Mouse (Mus musculus) lung, postnatal 36 days (tissue): ENCODE measurements around the gene Thoc3.
"Not testable (repeated sequence)": the region's sequence is repeated elsewhere in the genome, so short reads cannot be mapped to it uniquely, and the experiment has no call there.

Experiments used
- DNase-seq: peaks from one replicate; pipeline ENCODE4 v3.0.0; 2022; ENCODE audit warnings: mixed read lengths

Gene Thoc3

DNA sequence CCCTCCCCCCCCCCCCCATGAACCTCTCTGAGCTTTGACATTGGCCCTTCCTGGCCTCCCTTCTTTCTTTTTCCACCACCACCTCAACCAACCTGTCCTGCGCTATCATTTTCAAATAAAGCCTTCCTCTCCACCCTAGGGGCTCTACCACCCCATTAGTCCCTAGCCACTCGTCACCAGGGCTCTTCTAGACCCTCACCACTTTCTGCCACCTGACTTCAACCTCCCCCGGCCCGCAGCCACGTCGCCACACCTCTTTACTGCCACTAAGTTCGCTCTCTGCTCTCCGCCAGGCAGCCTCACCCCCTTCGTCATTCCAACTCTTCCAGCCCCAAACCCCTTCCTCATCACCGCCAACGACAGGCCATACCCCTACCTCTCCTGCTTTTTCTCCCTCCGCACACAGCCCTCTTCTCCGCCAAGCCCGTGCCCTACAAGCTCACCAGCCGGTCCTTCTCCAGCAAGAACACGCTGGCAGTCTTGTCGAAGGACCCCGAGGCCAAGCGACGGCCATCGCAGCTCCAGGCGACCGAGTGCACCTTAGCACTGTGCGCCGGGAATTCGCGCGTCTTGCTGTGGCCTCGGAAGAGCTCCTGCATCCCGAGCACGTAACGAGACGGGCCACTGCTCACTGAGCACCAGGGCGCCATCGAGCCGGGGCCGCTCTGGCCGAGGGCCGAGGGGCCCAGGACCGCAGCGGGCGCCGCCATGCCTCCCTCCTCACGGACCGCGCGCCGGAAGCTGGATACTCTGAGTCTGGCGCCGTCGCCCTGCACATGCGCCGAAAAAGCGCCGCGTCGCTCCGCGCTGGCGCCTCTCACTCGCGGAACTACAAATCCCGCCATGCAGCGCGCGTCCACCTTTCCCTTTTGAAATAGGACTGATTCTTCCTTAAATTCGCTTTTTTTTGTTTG is at the start of gene Thoc3:
TSS of gene Thoc3 (minus strand) at position 752 of the 914 bp plus-strand sequence.
- DNase-seq, result peak; percentile 94

DNA sequence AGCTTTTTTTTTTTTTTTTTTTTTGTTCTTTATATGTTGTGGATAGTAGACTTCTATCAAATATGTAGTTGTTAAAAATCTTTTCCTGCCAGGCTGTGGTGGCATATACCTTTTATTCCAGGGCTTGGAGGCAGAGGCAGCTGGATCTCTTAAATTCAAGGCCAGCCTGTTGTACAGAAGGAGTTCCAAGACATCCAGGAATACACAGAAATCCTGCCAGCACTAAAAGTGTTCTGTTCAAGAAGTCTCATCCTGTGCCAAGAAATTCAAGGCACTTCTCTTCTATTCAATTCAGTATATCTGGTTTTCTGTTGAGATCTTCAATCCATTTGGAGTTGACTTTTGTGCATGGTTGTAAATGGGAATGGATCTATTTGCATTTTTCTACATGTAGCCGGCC is 37.3 kb upstream of the Thoc3 start:
- DNase-seq, result no peak

DNA sequence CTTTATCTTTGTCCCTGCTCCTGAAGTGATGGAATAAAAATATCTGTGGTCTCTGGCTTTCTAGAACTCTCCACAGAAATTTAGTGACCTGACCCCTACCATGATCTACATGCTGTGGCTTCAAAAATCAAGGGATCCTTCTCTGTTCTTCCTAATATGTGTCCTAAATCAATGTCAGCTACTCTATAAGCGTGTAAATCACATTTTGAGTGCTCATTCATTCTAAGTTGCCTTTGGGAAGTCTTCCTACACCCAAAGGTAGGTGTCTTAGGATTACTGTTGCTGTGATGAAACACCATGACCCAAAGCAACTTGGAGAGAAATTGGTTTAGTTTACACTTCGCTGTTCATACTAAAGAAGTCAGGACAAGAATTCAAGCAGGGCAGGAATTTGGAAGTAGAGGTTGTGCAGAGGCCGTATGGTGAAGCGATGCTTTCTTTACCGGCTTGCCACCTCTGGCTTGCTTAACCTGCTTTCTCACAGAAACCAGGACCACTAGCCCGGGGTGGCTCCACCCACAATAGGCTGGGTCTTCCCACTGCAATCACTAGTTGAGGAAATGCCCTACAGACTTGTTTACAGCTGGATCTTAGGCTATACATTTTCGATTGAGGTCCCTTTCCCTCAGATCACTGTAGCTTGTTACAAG is 36.1 kb upstream of the Thoc3 start:
- no peak for DNase-seq

DNA sequence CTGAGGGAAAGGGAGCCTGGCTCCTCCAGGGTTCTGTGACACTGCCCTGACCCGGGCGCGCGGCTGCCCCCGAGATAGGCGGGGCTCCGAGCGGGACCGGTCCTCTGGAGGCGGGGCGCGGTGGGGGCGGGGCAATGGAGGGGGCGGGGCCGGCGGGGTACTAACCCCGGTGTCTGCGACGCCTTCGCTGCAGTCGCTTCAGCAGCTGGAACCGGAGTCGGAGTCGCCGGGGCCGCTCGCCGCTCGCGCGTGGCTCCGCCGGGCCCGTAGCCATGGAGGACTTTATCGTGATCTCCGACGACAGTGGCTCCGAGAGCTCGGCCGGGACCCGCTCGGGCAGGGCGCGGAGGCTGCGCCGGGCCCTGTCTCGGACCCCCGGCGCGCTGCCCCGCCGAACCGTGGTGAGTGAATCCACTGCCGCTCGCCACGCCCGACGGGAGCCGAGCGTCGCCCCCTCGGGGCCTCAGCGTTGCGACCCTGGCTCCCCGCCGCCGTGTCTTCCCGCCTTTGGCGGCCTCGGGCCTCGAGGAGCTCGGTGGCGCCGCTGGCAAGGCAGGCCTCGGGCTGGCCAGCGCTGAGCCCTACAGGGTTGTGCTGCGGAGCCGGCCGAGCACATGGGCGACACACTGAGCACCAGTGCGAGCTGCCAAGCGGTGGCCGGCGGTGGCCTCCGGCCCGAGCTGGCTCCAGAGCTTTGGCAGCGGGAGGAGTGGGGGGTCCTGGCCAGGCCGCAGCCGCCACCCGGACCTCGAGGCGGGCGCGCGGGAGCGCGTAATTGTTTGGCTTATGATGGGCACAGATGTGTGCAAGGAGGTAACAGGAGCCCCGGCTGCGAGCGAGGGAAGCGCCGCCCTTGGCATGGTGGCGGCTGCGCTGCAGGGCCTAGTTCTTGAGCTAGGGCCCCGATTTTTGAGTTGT is 35.2 kb upstream of the Thoc3 start, which contains the start of gene Simc1:
TSS of gene Simc1 (plus strand) at position 176 of the 918 bp plus-strand sequence.
- DNase-seq, result peak; percentile 79

DNA sequence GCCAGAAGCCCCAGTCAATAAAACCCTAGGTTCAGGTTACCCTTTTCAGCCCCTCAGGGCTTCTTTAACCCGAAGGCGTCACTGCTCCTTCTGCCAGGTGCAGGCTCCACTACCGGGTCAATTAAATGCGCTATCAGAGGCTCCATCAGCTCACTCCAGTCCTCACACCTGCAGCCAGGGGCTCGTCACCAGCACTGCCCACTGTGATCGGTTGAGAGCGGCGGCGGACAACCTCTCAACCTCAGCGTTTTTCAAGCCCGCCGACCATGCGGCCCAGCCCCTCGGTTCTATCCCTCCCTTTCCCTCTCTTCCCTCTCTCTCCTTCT is 34.6 kb upstream of the Thoc3 start:
- no peak for DNase-seq

DNA sequence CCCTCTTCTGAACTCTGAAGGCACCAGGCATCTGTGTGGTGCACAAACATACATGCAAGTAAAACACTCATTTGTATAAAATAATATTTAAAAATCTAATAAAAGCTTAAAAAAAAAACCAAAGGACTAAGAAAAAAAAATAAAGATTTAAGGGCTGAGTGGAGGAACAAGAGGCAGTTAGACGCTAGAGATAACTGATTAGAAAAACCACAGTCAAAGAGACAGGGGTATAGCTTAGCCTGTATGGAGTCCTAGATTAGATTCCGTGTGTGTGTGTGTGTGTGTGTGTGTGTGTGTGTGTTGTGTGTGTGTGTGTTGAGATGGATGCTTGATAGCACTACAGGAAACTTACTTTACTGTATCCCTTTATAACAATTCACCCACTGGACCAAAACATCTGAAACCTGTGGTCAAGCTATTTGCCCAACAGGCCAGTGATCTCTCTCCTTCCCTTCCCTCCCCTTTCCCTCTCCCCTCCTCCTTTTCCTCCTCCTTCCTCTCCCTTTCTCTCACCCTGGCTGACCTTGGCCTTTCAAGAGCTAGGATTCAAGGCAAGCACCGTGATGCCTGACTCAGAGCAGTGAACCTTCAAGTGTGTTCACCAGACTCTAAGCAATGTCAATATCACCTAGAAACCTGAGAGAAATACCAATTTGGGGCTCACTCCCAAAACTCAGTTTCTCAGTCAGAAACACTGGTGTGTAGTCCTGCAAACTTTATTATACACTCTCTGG is 33.5 kb upstream of the Thoc3 start:
- DNase-seq, result no peak

DNA sequence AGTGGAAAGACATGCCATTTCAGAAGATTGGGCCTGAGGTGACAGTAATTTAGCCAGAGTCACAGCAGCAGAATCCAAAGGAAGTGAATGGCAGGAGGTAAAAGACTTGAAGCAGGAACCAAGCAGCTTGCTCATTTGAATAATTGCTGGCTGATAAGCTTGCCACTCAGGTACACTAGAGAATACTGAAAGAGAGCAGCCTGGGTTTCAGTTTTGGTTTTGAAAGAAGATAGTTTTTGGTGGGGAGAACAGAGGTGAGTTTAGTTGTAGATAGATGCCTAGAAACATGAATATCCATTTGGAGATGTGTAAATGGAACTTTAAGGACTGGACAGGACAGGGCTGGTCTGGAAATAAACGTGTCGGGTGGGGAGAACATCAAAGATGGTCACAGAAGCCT is 32.7 kb upstream of the Thoc3 start:
- no peak for DNase-seq

DNA sequence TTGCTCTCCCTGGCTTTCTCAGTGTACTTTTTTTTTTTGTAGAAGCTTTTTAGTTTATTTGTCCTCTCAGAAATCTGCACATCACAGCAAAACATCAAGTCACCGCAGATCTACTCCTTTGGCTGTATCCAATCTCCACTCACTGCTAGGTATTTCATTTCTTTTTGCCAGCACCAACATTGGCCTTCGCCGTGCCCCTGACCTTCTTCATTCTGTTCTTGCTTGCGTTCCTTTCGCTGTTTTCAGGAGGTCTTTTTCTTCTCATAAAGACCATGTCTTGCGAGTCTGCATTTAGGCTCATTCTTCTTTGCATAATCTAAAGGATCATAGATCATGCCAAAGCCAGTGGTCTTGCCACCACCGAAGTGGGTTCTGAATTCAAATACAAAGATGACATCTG is 30.9 kb upstream of the Thoc3 start:
- not testable (repeated sequence) for DNase-seq

DNA sequence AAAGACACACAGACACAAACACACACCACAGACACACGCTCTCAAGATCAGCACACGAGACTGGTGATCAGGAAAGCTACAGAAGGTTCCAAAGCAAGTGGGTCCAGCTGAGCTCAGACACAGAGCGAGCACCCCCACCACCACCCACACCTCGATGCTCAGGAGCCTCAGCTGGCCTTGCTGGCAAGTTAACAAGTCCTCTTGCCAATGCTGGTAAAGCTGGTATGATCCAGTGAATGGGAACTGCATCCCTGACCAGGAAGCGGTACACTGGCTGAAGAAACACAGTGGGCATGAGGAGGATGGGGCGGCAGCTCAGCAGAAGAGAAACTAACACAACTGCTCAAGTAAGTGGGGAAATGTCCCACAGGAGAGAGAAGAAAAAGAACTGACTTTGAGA is 22.7 kb upstream of the Thoc3 start:
- no peak for DNase-seq

DNA sequence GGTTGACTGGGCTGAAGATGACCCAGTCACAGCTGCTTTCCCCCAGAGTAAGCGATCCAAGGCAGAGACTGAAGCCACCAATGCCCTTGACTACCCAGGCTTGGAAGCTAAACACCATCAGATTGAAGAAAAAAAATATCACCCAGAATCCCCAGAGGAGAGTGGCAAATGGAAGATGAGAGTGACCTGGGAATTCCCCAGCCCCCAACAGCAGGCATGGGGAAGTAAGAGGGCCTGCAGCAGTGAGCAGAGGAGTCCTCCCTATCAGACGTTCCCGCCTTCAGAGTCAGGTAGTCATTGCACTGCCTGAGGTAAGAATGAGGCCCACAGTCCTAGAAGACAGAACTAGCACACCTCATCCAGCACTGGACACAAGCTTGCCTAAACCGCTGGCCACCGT is 21.8 kb upstream of the Thoc3 start:
- DNase-seq, result no peak

DNA sequence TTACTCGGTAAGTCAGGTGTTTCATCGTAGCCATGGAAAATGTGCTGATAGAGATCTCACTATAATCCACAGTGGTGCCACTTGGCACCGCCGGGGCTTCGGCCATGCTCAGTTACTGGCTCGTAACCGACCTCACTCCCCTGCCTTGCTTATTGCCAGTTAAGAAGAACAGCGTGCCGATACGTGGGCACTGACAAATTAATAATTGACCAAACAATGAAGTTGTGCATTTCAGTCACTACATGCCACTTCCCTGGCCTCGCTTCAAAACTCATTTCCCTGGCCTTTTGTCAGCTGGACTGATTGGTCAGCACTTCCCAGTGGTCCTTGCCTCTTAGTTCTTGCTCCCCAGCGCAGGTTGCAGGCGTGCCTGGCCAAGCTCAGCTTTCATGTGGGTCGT is 12.8 kb upstream of the Thoc3 start:
- DNase-seq, result no peak

DNA sequence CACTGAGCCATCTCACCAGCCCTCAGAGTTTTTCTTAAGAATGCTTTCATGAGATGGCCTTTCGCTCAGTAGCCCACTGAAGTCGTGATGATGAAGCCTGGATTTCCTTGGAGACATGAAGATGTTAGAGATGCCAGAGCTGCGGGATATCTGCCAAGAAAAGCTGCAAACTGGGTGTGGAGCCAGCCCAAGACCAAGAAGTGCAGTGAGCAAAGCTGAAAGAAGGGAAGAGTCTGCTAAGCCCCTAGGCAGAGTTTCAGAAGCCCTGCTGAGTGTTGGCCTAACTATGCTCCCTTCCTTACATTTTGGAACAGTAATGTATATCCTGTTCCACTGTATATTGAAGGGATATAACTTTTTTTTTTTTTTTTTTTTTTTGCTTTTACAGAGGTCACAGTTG is 10.6 kb upstream of the Thoc3 start:
- no peak for DNase-seq

DNA sequence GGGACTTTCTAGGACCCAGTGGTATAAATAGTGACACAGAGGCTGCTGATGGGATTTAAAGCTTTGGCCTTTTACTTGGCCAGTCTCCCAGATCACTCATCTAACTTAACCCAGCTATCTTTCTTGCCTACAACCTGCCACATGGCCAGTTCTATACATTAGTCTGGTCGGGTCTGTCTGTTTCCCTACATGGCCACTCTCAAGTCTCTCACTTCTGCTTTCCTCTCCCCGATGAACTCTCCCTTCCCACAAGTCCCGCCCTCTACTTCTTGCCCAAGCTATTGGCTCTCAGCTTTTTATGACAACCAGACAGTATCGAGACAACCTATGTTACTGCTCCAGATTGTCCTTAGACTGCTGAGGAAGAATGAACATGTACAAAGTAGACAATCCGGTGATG is 7.1 kb upstream of the Thoc3 start:
- DNase-seq, result peak; percentile 51

DNA sequence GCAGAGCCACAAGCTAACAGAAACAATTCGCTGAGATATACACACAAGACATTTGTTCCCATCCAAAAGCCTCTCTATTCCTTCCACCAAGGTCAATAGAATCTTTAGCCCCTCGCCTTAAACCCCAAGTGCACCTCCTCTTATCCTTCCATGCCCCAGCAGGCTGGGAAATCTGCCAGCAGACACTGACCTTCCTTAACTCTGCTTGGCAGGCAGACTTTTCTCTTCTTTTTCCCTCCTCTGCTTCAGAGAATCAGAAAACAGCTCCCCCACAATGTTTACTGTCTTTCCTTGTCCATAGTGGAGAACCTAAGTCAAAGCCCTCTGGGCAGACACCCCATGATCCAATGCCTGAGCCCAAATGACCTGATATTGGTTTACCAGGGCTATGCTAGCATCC is 6.3 kb upstream of the Thoc3 start:
- no peak for DNase-seq

DNA sequence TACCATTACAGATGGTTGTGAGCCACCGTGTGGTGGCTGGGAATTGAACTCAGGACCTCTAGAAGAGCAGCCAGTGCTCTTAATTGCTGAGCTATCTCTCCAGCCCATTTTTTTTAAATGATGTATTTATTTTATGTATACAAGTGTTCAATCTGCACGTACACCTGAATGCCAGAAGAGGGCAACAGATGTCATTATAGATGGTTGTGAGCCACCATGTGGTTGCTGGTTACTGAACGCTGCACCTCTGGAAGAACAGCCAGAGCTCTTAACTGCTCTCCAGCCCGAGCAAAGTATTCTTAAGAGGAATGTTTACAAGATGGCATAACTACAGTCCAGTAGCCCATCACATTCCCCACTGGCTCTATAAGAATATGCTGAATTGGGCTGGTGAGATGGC is 3.3 kb upstream of the Thoc3 start:
- no peak for DNase-seq

DNA sequence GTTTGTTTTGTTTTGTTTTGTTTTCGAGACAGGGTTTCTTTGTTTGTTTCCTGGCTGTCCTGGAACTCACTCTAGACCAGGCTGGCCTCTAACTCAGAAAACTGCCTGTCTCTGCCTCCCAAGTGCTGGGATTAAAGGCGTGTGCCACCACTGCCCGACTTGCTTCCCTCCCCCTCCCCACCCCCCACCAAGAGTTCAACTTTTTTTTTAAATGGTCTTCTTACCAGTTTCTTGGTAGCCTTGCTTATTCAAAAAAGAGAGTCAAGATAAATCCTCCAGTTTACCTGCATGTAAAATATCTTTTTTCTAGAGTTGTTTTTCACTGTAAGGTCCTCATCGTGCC is 334 bp upstream of the Thoc3 start:
- no peak for DNase-seq

DNA sequence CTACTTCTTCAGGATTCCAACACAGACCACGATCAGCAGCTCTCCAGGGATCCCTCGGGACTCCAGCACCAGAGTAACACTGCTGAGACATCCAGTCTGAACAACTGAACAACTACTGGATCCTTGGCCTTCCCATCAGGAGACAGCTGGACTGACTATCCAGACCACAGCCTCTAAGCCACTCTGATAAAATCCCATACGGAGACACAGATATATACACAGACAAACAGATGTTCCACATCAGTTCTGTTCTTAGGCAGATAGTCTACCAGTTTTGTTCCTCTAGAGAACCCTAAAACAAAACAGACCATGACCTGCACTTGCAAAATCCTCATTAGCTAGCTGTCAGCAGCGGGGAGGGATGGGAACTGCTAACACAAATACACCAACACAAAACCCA is 9.4 kb downstream of the Thoc3 start:
- DNase-seq, result no peak

DNA sequence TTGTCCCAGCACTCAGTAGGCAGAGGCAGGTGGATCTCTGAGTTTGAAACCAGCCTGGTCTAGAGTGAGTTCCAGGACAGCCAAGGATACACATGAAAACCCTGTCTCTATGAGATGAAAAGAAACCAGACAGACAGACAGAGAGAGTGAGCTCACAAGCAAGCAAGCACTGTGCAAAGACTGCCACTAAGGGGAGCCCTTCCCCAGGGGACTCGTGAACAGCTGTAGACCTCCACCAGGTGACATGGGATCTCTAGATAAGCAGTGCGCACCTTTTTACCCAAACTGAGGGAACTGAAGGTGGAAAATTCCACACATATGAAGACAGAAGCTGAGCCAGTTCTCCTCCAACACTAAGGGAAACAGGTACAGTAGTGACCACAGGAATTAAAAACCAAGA is 11.6 kb downstream of the Thoc3 start:
- no peak for DNase-seq

DNA sequence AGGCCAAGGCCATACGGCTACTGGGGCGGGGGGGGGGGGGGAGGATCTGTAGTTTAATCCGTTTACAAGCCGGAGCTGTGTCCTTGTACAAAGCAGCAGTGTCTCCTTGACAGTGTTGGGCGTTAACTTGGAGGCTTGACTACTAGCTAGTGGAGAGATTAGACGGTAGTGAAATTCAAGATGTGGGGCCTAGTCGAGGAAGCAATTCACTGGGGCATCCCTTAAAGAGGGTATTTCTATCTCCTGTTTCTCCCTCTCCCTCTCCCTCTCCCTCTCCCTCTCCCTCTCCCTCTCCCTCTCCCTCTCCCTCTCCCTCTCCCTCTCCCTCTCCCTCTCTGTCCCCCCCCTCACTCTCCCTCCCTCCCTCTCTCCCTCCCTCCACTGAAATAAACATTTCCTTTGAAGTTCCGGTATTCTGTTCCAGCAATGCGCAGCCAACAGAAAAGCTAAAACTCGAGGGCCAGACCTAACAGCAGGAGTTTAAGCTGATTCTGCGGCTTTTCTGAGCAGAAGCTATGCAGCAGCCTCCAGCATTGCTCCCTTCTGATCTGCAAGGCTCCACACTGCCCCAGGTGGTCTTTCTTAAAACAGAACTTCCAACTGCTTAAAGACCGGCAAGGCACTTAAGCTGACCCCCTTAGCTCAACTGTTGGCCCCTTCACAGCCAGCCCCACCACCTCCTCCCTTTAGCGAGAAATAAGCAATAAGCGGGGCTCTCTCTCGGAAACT is 21.0 kb downstream of the Thoc3 start:
- DNase-seq, result peak; percentile 35

DNA sequence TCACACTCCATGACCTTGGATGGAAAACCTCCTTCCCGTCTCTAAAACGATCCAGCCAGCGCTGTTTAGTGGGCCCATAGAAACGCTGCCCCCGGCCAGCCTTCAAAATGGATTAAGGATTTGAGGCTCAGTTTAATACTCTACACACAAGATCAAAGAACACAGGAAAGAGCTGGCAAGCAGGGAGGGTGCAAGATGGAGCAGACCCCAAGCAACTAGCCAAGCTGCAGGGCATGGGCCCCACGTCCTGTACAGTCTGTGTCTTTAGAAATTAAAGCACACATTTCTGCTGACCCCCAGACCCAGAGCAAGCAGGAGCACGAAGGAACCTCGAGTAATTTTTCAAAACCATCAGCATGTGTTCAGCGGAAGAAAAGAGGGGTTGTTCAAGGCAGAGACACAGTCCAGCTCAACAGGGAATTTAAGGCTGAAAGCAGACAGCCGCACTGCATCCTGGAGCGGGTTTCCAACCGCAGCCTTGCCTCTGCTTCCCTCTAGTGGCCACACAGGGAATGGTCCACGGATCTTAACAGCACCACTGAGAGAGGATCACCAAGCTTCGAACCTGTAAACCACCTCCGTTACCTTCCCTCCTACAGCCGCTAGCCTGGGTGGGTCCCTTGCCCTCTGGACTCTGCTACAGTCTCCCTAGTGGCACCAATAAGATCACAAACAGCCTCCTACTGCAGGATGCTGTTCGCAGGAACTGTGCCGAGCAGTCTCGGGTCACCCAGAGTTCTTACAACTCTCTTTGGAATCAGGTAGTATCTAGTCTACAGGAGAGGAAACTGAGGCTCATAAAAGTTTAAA is 21.8 kb downstream of the Thoc3 start:
- DNase-seq, result peak; percentile 85

DNA sequence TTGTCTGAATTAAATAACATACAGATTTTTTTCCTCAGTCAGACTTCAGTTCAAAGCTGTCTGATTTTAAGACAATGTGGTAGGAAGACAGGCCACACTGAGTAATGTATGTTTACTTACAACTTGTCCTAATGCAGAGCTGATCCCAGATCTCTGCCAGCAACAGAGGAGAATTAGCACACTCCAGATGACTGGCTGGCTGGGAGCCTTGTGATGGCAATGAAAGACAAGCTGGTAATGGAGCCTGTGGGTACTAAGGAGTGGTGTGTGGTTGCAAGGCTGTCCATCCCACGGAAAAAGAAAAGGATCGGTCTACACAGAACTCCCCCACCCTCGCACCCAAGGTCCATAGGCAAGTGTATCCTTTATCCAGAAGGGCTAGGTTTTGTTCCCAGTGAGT is 25.0 kb downstream of the Thoc3 start:
- no peak for DNase-seq
